Mouse (Mus musculus): ENCODE results near the gene Mgat5.

DNA sequence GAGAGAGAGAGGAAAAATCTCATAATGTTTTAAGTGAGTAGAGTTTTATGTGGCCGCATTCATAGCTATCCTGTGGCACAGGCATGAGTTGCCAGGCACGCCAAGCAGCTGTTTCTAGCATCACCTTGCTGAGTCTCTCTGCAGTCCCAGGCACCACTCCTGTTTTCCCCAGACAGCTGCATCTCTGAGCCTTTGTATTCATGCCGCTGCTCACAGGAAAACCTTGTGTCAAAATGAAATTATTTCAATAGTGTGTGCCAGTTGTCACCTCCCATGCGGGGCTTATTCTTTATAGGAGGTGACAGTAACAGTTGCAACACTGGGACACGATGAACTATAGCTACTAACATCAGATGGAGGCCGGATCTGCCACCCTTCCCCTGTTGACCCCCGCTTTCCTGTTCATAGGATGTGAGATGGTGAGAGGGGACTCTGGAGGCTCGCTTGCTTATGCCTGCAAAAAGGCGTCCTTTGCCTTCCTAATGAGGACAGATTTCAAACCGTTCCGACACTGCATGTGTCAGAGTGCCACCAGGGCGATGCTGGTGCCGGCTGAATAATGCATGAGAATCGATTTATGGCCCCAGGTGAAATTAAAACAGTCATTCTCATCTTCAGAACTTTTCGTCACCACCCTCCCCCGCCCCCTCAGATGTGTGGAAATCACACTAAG is 303.4 kb downstream of the Mgat5 start:
- no peak for TF ChIP-seq CHD2 (IDR thresholded peaks at IDR 0.05; ENCODE audit: low read depth, low read length)
- no peak for TF ChIP-seq HCFC1 (IDR thresholded peaks at IDR 0.05; ENCODE audit: borderline replicate concordance, insufficient read depth, low read length)
- TF ChIP-seq MAFK (IDR thresholded peaks at IDR 0.05; ENCODE audit: insufficient read depth, low read depth, low read length), result no peak
- TF ChIP-seq ZC3H11A (IDR thresholded peaks at IDR 0.05; ENCODE audit: borderline replicate concordance, low read depth, low read length), result no peak
